Mouse (Mus musculus) E14TG2a.4 (cell line): ENCODE data around the gene Il17d.

Experiments used
- H3K27me3 ChIP-seq: 2 replicates; pipeline ENCODE4 v1.6.1; 2014; ENCODE audit warnings: low read length, control low read depth; ENCODE audit not compliant: insufficient read depth
- H3K36me3 ChIP-seq: 2 replicates; pipeline ENCODE4 v1.6.1; 2014; ENCODE audit warnings: low read length, control low read depth; ENCODE audit not compliant: insufficient read depth
- H3K4me1 ChIP-seq: replicated peaks from 2 replicates; pipeline ENCODE4 v1.6.1; 2014; ENCODE audit warnings: low read depth, low read length, control low read depth
- H3K4me3 ChIP-seq: replicated peaks from 2 replicates; pipeline ENCODE4 v1.5.1; 2014; ENCODE audit warnings: mild to moderate bottlenecking, low read length
- H3K9me3 ChIP-seq: 2 replicates; pipeline ENCODE4 v1.6.1; 2014; ENCODE audit warnings: low read length, control low read depth
- CTCF ChIP-seq: conservative IDR thresholded peaks from 2 replicates; pipeline ENCODE4 v1.5.1; 2014; ENCODE audit warnings: low read length
- NANOG ChIP-seq: IDR thresholded peaks from 2 replicates; pipeline ENCODE4 v1.6.1; 2014; ENCODE audit warnings: borderline replicate concordance, low read length, mixed read lengths
- POU5F1 ChIP-seq: IDR thresholded peaks from 2 replicates; pipeline ENCODE4 v1.6.1; 2014; ENCODE audit warnings: low read length, borderline replicate concordance

Il17d gene

GRCm38 (mm10) chr14:57517001-57517400 lies 7.6 kb upstream of the Il17d start:
- TF ChIP-seq CTCF: no peak
- no peak for TF ChIP-seq NANOG
- TF ChIP-seq POU5F1: no peak
- H3K36me3 ChIP-seq: peaks cover 17% of the 10 kb centered on the region
- H3K9me3 ChIP-seq: no peaks in the 10 kb centered on the region
- H3K27me3 ChIP-seq: no peaks in the 10 kb centered on the region
- no peak overlapping the region for H3K4me3 ChIP-seq
- H3K4me1 ChIP-seq: peaks cover 31% of the 10 kb centered on the region

- Histone ChIP-seq H3K4me3 (peak overlapping the region; percentile 90), H3K9me3 (no peaks in the 10 kb centered on the region), H3K36me3 (peaks cover 33% of the 10 kb centered on the region), H3K27me3 (no peaks in the 10 kb centered on the region), H3K4me1 (peaks cover 69% of the 10 kb centered on the region)
- TF ChIP-seq POU5F1 (no peak), CTCF (no peak), NANOG (no peak)
Observed at GRCm38 (mm10) chr14:57523762-57524161, 815 bp upstream of the Il17d start.

- Histone ChIP-seq H3K36me3 (peaks cover 29% of the 10 kb centered on the region), H3K9me3 (no peaks in the 10 kb centered on the region), H3K27me3 (no peaks in the 10 kb centered on the region), H3K4me1 (peaks cover 72% of the 10 kb centered on the region), H3K4me3 (peak overlapping the region; percentile 90)
- TF ChIP-seq CTCF: no peak
- no peak for TF ChIP-seq NANOG
- no peak for TF ChIP-seq POU5F1
Observed at GRCm38 (mm10) chr14:57525388-57526049, 942 bp downstream of the Il17d start.

- TF ChIP-seq POU5F1 (no peak), CTCF (no peak), NANOG (no peak)
- peaks cover 75% of the 10 kb centered on the region for H3K4me1 ChIP-seq
- H3K9me3 ChIP-seq: no peaks in the 10 kb centered on the region
- H3K27me3 ChIP-seq: no peaks in the 10 kb centered on the region
- peaks cover 25% of the 10 kb centered on the region for H3K36me3 ChIP-seq
- H3K4me3 ChIP-seq: peak overlapping the region; percentile 57
Observed at GRCm38 (mm10) chr14:57526050-57526623, 1.6 kb downstream of the Il17d start.

- H3K4me3 ChIP-seq: no peak overlapping the region
- peaks cover 85% of the 10 kb centered on the region for H3K4me1 ChIP-seq
- TF ChIP-seq CTCF (no peak), NANOG (no peak), POU5F1 (no peak)
- peaks cover 15% of the 10 kb centered on the region for H3K36me3 ChIP-seq
- no peaks in the 10 kb centered on the region for H3K27me3 ChIP-seq
- no peaks in the 10 kb centered on the region for H3K9me3 ChIP-seq
Observed at GRCm38 (mm10) chr14:57527122-57527521, 2.5 kb downstream of the Il17d start.

GRCm38 (mm10) chr14:57527598-57527997 lies 3.0 kb downstream of the Il17d start:
- H3K4me3 ChIP-seq: no peak overlapping the region; the same call in 1 of the 2 replicates
- H3K27me3 ChIP-seq: no peaks in the 10 kb centered on the region
- H3K36me3 ChIP-seq: peaks cover 10% of the 10 kb centered on the region
- peaks cover 88% of the 10 kb centered on the region for H3K4me1 ChIP-seq
- H3K9me3 ChIP-seq: no peaks in the 10 kb centered on the region
- no peak for TF ChIP-seq POU5F1
- TF ChIP-seq CTCF: no peak
- TF ChIP-seq NANOG: no peak

GRCm38 (mm10) chr14:57529086-57529785 lies 4.7 kb downstream of the Il17d start:
- TF ChIP-seq CTCF (no peak), POU5F1 (no peak), NANOG (no peak; the same call in 1 of the 2 replicates)

GRCm38 (mm10) chr14:57529786-57530515 lies 5.4 kb downstream of the Il17d start:
- H3K9me3 ChIP-seq: no peaks in the 10 kb centered on the region
- peak overlapping the region; percentile 63 for H3K4me3 ChIP-seq
- TF ChIP-seq CTCF (no peak), NANOG (no peak), POU5F1 (no peak)
- H3K27me3 ChIP-seq: peaks cover 10% of the 10 kb centered on the region
- H3K36me3 ChIP-seq: no peaks in the 10 kb centered on the region
- H3K4me1 ChIP-seq: peaks cover 91% of the 10 kb centered on the region

More at GRCm38 (mm10) chr14:57529086-57529785, 4.7 kb downstream of the Il17d start:
- Histone ChIP-seq H3K4me3 (peak overlapping the region; percentile 63), H3K9me3 (no peaks in the 10 kb centered on the region), H3K36me3 (no peaks in the 10 kb centered on the region), H3K27me3 (peaks cover 3% of the 10 kb centered on the region; the same call in 1 of the 2 replicates), H3K4me1 (peaks cover 87% of the 10 kb centered on the region)
